Mouse (Mus musculus): ENCODE results near the gene Qpct. TPM values are rescaled to one million over a fixed set of nuclear protein-coding genes. Genes with fewer than 3 reads are reported as not detected.

Qpct gene
- polyA plus RNA-seq, 1 experiment from 2014 or later: 5.4 TPM

DNA sequence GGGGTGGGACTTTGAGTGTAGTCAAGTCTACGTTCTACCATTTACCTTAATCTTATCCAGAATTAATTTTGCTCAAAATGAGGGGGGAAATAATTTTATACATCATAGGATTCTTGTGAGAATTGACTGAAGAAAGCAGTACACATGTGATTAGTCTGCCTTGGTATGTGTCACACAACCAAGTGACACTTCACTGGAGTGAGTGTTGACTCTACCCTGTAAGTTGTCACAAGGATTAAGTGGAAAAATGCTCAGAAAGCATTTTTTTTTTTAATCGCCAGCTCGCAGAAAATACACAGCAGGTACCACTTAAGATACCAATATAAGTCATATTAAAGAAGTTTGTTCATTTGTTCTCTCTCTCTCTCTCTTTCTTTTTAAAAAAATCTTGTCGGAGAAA, 27.2 kb upstream of the Qpct start:
- H3K36me3 ChIP-seq (ENCODE audit: insufficient read depth, low read length): no peaks in the 10 kb centered on the region
- no peak for ATAC-seq (ENCODE audit: low FRiP score, low TSS enrichment)
- 78% methylated on average over 4 of the region's 4 CpGs for WGBS

GRCm38 (mm10) chr17:79029226-79029625, 22.5 kb upstream of the Qpct start:
- WGBS: 60% methylated on average over 3 of the region's 3 CpGs
- Histone ChIP-seq H3K4me3 (ENCODE audit: low read length) (no peak overlapping the region), H3K9me3 (ENCODE audit: low read length) (no peaks in the 10 kb centered on the region; the same call in 1 of the 2 replicates), H3K4me2 (replicated peaks; ENCODE audit: low read depth, low read length) (no peak overlapping the region), H3K27me3 (ENCODE audit: insufficient read depth, low read length) (no peaks in the 10 kb centered on the region), H3K9ac (replicated peaks; ENCODE audit: low read length) (no peak overlapping the region), H3K27ac (ENCODE audit: low read length) (no peak overlapping the region), H3K4me1 (ENCODE audit: insufficient read depth, low read length) (no peaks in the 10 kb centered on the region), H3K36me3 (ENCODE audit: insufficient read depth, low read length) (no peaks in the 10 kb centered on the region)
- ATAC-seq (ENCODE audit: low FRiP score, low TSS enrichment): no peak

More for the DNA sequence above, 27.2 kb upstream of the Qpct start:
- Histone ChIP-seq H3K9ac (replicated peaks; ENCODE audit: low read length) (no peak overlapping the region), H3K4me1 (ENCODE audit: insufficient read depth, low read length) (peaks cover 11% of the 10 kb centered on the region), H3K9me3 (ENCODE audit: low read length) (no peaks in the 10 kb centered on the region), H3K4me3 (ENCODE audit: low read length) (no peak overlapping the region), H3K4me2 (replicated peaks; ENCODE audit: low read depth, low read length) (no peak overlapping the region), H3K27ac (ENCODE audit: low read length) (no peak overlapping the region), H3K27me3 (ENCODE audit: insufficient read depth, low read length) (no peaks in the 10 kb centered on the region)

DNA sequence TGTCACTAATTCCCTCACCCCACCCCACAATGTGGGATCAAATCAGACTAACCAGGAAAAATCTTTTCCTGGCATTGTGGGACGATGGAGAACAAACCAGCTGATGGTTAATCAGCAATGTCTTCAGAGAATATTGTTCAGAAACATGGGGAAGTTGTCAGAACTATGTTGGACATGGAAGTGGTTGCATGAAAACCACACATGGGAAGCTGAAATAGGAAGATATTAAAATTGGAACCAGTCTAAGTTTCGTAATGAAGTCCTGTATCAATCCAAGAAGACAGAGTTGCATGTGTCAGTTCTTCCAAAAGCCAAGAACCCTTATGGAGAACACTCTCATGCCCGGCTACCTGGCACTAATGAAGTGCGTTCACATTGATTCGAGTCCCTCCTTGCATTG, 20.1 kb upstream of the Qpct start:
- H3K27ac ChIP-seq (ENCODE audit: low read length): no peak overlapping the region
- H3K9me3 ChIP-seq (ENCODE audit: low read length): no peaks in the 10 kb centered on the region; the same call in 1 of the 2 replicates
- H3K36me3 ChIP-seq (ENCODE audit: insufficient read depth, low read length): no peaks in the 10 kb centered on the region
- no peaks in the 10 kb centered on the region for H3K27me3 ChIP-seq (ENCODE audit: insufficient read depth, low read length)
- 87% methylated on average over 5 of the region's 5 CpGs for WGBS
- no peak overlapping the region for H3K9ac ChIP-seq (replicated peaks; ENCODE audit: low read length)
- no peaks in the 10 kb centered on the region for H3K4me1 ChIP-seq (ENCODE audit: insufficient read depth, low read length)
- no peak overlapping the region for H3K4me3 ChIP-seq (ENCODE audit: low read length)
- ATAC-seq (ENCODE audit: low FRiP score, low TSS enrichment): no peak
- no peak overlapping the region for H3K4me2 ChIP-seq (replicated peaks; ENCODE audit: low read depth, low read length)

DNA sequence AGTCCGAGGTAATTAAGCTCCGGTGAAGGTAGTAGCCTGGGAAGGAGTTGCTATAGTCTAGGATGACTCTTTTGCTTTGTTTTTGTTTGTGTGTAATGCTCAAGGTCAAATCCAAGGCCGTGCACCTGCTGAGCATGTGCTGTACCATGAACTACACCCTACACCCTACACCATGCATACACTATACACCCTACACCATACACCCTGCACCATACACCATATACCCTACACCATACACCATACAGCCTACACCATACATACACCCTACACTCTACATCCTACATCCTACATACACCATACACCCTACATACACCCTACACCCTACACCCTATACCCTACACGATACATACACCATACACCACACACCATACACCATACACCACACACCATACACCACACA, 18.9 kb upstream of the Qpct start:
- H3K9ac ChIP-seq (replicated peaks; ENCODE audit: low read length): no peak overlapping the region
- H3K4me3 ChIP-seq (ENCODE audit: low read length): no peak overlapping the region
- H3K36me3 ChIP-seq (ENCODE audit: insufficient read depth, low read length): no peaks in the 10 kb centered on the region
- no peak for ATAC-seq (ENCODE audit: low FRiP score, low TSS enrichment)
- H3K9me3 ChIP-seq (ENCODE audit: low read length): no peaks in the 10 kb centered on the region; the same call in 1 of the 2 replicates
- H3K27ac ChIP-seq (ENCODE audit: low read length): no peak overlapping the region
- no peak overlapping the region for H3K4me2 ChIP-seq (replicated peaks; ENCODE audit: low read depth, low read length)
- no peaks in the 10 kb centered on the region for H3K27me3 ChIP-seq (ENCODE audit: insufficient read depth, low read length)
- H3K4me1 ChIP-seq (ENCODE audit: insufficient read depth, low read length): no peaks in the 10 kb centered on the region
- 81% methylated on average over 4 of the region's 4 CpGs for WGBS

GRCm38 (mm10) chr17:79039660-79040059, 12.0 kb upstream of the Qpct start:
- no peaks in the 10 kb centered on the region for H3K4me1 ChIP-seq (ENCODE audit: insufficient read depth, low read length)
- no peak for ATAC-seq (ENCODE audit: low FRiP score, low TSS enrichment)
- H3K9ac ChIP-seq (replicated peaks; ENCODE audit: low read length): no peak overlapping the region
- no peaks in the 10 kb centered on the region for H3K9me3 ChIP-seq (ENCODE audit: low read length)
- H3K4me3 ChIP-seq (ENCODE audit: low read length): no peak overlapping the region
- no peak overlapping the region for H3K4me2 ChIP-seq (replicated peaks; ENCODE audit: low read depth, low read length)
- H3K27ac ChIP-seq (ENCODE audit: low read length): no peak overlapping the region
- H3K27me3 ChIP-seq (ENCODE audit: insufficient read depth, low read length): 0 out of 2 replicates have a peak, but pooled peaks cover 2% of the 10 kb centered on the region
- H3K36me3 ChIP-seq (ENCODE audit: insufficient read depth, low read length): no peaks in the 10 kb centered on the region

DNA sequence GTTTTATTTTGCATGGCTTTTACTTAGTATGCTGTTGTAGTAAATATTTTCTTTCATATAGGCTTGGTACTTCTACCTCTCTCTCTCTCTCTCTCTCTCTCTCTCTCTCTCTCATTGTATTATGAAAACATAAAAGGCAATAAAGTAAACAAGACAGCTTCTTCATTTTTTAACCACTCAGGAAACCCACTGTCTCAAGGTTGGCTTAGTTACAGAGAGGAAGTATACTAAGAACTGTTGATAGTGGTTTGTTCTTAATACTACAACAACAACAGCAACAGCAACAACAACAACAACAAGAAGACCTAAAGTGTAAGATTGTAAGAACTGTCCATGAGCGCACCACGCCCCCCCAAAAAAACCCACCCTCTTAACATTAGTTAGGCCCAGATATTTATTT, 8.0 kb upstream of the Qpct start:
- Histone ChIP-seq H3K36me3 (ENCODE audit: insufficient read depth, low read length) (no peaks in the 10 kb centered on the region), H3K9me3 (ENCODE audit: low read length) (no peaks in the 10 kb centered on the region), H3K4me1 (ENCODE audit: insufficient read depth, low read length) (no peaks in the 10 kb centered on the region), H3K27me3 (ENCODE audit: insufficient read depth, low read length) (no peaks in the 10 kb centered on the region), H3K9ac (replicated peaks; ENCODE audit: low read length) (no peak overlapping the region), H3K4me3 (ENCODE audit: low read length) (no peak overlapping the region), H3K27ac (ENCODE audit: low read length) (no peak overlapping the region), H3K4me2 (replicated peaks; ENCODE audit: low read depth, low read length) (no peak overlapping the region)
- no peak for ATAC-seq (ENCODE audit: low FRiP score, low TSS enrichment)
- 95% methylated on average over 2 of the region's 2 CpGs for WGBS

DNA sequence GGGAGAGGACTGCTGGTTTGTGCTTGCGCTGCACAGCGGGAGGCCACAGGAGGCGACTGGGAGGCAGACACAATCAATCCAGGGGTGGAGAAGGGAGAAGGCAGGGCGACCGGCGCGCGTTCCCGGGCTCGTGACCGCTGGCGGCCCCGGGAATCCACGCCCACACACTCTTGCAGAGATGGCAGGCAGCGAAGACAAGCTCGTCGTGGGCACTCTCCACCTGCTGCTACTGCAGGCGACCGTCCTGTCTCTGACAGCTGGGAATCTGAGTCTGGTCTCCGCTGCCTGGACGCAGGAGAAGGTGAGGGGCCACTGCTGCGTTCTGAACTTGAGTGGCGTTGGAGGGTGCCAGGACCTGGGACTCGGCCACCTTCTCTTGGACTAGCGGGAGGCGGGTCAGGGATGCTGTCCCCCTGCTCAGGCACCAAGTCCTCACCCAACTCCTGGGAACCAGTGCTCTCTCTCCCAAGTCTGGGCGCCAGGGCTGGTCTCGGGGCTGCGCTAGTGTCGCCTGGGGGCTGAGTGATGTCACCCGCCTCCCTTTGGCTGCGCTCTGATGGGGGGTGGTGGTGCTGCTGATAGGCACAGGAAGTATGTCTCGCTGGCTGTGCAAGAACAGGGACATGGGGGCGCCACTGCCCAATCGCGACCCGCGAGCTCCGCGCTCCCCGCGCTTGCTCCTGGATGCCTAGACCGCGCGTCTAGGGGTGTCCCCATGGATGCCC, 544 bp downstream of the Qpct start:
- H3K36me3 ChIP-seq (ENCODE audit: insufficient read depth, low read length): no peaks in the 10 kb centered on the region
- peak overlapping the region; percentile 81 for H3K4me2 ChIP-seq (replicated peaks; ENCODE audit: low read depth, low read length)
- H3K27me3 ChIP-seq (ENCODE audit: insufficient read depth, low read length): peaks cover 15% of the 10 kb centered on the region
- H3K27ac ChIP-seq (ENCODE audit: low read length): no peak overlapping the region
- H3K4me1 ChIP-seq (ENCODE audit: insufficient read depth, low read length): 0 out of 2 replicates have a peak, but pooled peaks cover 3% of the 10 kb centered on the region
- peak overlapping the region; percentile 55 for H3K4me3 ChIP-seq (ENCODE audit: low read length)
- WGBS: under 1% methylated on average over 45 of the region's 45 CpGs
- ATAC-seq (ENCODE audit: low FRiP score, low TSS enrichment): peak; percentile 91
- H3K9me3 ChIP-seq (ENCODE audit: low read length): no peaks in the 10 kb centered on the region
- peak overlapping the region; percentile 62 for H3K9ac ChIP-seq (replicated peaks; ENCODE audit: low read length)

GRCm38 (mm10) chr17:79058271-79058670, 6.6 kb downstream of the Qpct start:
- no peak for ATAC-seq (ENCODE audit: low FRiP score, low TSS enrichment)
- Histone ChIP-seq H3K9me3 (ENCODE audit: low read length) (no peaks in the 10 kb centered on the region), H3K4me2 (replicated peaks; ENCODE audit: low read depth, low read length) (no peak overlapping the region), H3K27me3 (ENCODE audit: insufficient read depth, low read length) (peaks cover 10% of the 10 kb centered on the region), H3K9ac (replicated peaks; ENCODE audit: low read length) (no peak overlapping the region), H3K4me3 (ENCODE audit: low read length) (no peak overlapping the region), H3K27ac (ENCODE audit: low read length) (no peak overlapping the region), H3K4me1 (ENCODE audit: insufficient read depth, low read length) (no peaks in the 10 kb centered on the region), H3K36me3 (ENCODE audit: insufficient read depth, low read length) (no peaks in the 10 kb centered on the region)
- 77% methylated on average over 6 of the region's 6 CpGs for WGBS

- Histone ChIP-seq H3K27me3 (ENCODE audit: insufficient read depth, low read length) (no peaks in the 10 kb centered on the region), H3K4me3 (ENCODE audit: low read length) (no peak overlapping the region), H3K9ac (replicated peaks; ENCODE audit: low read length) (no peak overlapping the region), H3K27ac (ENCODE audit: low read length) (no peak overlapping the region), H3K4me1 (ENCODE audit: insufficient read depth, low read length) (no peaks in the 10 kb centered on the region), H3K4me2 (replicated peaks; ENCODE audit: low read depth, low read length) (no peak overlapping the region), H3K9me3 (ENCODE audit: low read length) (no peaks in the 10 kb centered on the region), H3K36me3 (ENCODE audit: insufficient read depth, low read length) (no peaks in the 10 kb centered on the region)
- ATAC-seq (ENCODE audit: low FRiP score, low TSS enrichment): no peak
- WGBS: 64% methylated on average over 5 of the region's 5 CpGs
These were observed 8.5 kb downstream of the Qpct start for GRCm38 (mm10) chr17:79060221-79060620.

GRCm38 (mm10) chr17:79064250-79064649, 12.5 kb downstream of the Qpct start:
- ATAC-seq (ENCODE audit: low FRiP score, low TSS enrichment): no peak
- H3K27me3 ChIP-seq (ENCODE audit: insufficient read depth, low read length): no peaks in the 10 kb centered on the region
- no peaks in the 10 kb centered on the region for H3K36me3 ChIP-seq (ENCODE audit: insufficient read depth, low read length)
- no peak overlapping the region for H3K27ac ChIP-seq (ENCODE audit: low read length)
- H3K4me3 ChIP-seq (ENCODE audit: low read length): no peak overlapping the region
- no peak overlapping the region for H3K9ac ChIP-seq (replicated peaks; ENCODE audit: low read length)
- H3K9me3 ChIP-seq (ENCODE audit: low read length): no peaks in the 10 kb centered on the region
- no peaks in the 10 kb centered on the region for H3K4me1 ChIP-seq (ENCODE audit: insufficient read depth, low read length)
- H3K4me2 ChIP-seq (replicated peaks; ENCODE audit: low read depth, low read length): no peak overlapping the region
- WGBS: 56% methylated on average over 1 of the region's 1 CpGs

Measured in kidney, embryonic 16.5 days (tissue).